Mouse (Mus musculus): ENCODE results near the gene Vmn1r55.
A peak's percentile ranks its signal among the peaks of the same experiment; 100 is the strongest.

- TF ChIP-seq CTCF (IDR thresholded peaks at IDR 0.05 in 2 of 3, conservative IDR thresholded peaks at IDR 0.05 in 1 of 3; ENCODE audit: control insufficient read depth in 1 of 3, insufficient read depth in 1 of 3, low read depth in 2 of 3, low read length in 3 of 3, poor library complexity in 1 of 3, severe bottlenecking in 1 of 3) (peak in 1 of 3 experiments; percentile 9; a peak in 1 of 6 replicates), SIN3A (IDR thresholded peaks at IDR 0.05; ENCODE audit: low read length) (no peak), E2F4 (IDR thresholded peaks at IDR 0.05; ENCODE audit: borderline replicate concordance, low read depth, low read length) (no peak), POLR2A (IDR thresholded peaks at IDR 0.05; ENCODE audit: control insufficient read depth in 1 of 2, insufficient read depth in 1 of 2, low read depth in 1 of 2, low read length in 2 of 2, poor library complexity in 1 of 2) (no peak), TAL1 (IDR thresholded peaks at IDR 0.05; ENCODE audit: low read length) (no peak), POLR2AphosphoS2 (IDR thresholded peaks at IDR 0.05; ENCODE audit: low read length) (no peak), NRF1 (IDR thresholded peaks at IDR 0.05; ENCODE audit: insufficient read depth, low read depth, low read length, poor library complexity, severe bottlenecking) (no peak), ZMIZ1 (IDR thresholded peaks at IDR 0.05; ENCODE audit: low read depth, low read length) (no peak), MYC (IDR thresholded peaks at IDR 0.05; ENCODE audit: low read depth, low read length) (no peak), USF2 (IDR thresholded peaks at IDR 0.05; ENCODE audit: borderline replicate concordance in 1 of 2, insufficient read depth in 1 of 2, low read depth in 1 of 2, low read length in 2 of 2) (no peak), NELFE (IDR thresholded peaks at IDR 0.05; ENCODE audit: low read depth, low read length) (no peak), BHLHE40 (IDR thresholded peaks at IDR 0.05; ENCODE audit: borderline replicate concordance, low read depth, low read length) (no peak), MEF2A (IDR thresholded peaks at IDR 0.05; ENCODE audit: extremely low read depth, insufficient replicate concordance, low read depth, low read length, poor library complexity, severe bottlenecking) (no peak)
These were observed 40.2 kb downstream of the Vmn1r55 start for GRCm38 (mm10) chr7:5109301-5109700.
